Mouse (Mus musculus) inflammation-experienced regulatory T-cells, adult 6 months (primary cell): ENCODE measurements around the gene Paqr7. TPM values are rescaled to one million over a fixed set of nuclear protein-coding genes. Genes with fewer than 3 reads are reported as not detected.

Experiments
- ATAC-seq: one replicate; pipeline ENCODE4 v1.8.0; 2017
- polyA plus RNA-seq, 3 experiments: library from polyadenylated mRNA; unstranded; fragments of 100-300 nt; shearing (Covaris generic); gene quantifications; one replicate each; pipeline ENCODE4 v1.2.1; 2017

The Paqr7 gene
- polyA plus RNA-seq, 3 experiments from 2014 or later, result 22.5 to 35.0 (median 31.7) TPM

DNA sequence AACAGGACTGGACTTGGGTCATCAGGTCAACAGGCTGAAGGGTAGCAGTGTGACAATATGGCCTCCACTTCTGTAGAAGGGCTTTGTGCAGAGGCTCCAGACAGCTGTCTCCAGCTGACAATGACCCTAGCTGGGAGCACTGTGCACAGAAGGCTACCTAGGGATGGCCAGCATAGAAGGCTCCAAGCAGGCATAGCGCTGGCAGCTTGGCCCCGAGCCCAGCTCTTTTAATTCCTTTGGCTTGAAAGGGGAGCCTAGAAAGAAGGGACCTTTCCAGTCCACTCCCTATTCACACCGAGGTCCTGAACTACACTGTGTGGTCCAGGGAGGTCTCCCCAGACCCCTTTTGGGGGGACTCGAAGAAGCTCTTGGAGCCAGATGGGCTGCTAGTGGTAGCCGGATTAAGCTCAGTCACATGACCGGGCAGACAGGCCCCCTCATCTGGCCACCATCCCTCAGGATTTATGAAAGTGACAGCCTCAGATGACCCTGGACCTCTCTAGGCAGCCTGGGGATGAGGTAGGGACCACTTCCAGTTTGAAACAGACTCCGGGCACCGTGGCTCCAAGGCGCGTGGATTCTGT is 42.6 kb downstream of the Paqr7 start:
- no peak for ATAC-seq

DNA sequence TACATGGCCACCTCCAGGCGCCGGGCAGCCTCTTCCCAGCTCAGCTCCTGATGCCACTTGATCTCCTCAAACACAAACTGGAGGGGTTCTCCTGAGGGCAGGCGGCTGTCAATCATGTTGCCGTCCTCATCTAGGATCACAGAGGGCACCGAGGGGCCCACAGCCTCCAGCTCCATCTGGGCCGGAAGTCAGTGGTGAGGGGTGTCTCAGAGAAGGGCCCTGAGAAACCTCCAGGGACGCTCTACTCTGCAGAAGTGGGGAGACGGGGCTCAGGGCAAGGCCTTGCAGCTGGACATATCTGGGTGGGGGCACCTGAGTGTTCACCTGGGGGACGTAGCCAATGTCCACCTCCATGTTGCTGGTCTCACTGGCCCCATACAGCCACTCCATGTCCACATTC is 46.2 kb downstream of the Paqr7 start:
- ATAC-seq, result no peak

DNA sequence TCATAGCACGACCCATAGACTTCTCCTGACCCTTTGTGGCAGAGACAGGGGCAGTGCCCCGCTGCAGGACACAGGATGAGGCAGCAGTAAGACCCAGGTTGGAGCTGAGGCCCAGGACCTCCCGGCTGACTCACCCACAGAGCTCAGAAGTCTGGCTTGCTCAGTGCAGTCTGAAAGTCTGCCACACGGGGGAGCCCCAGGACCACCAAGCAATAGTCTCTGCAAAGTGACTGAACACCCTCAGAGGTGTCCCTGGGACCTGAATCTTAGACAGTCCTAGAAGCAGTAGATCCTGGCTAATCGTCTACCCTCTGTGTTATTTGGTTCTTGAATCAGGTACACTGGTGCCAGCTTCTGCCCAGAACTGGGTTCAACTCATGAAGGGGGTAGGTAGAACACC is 46.8 kb downstream of the Paqr7 start:
- ATAC-seq, result peak; percentile 83

DNA sequence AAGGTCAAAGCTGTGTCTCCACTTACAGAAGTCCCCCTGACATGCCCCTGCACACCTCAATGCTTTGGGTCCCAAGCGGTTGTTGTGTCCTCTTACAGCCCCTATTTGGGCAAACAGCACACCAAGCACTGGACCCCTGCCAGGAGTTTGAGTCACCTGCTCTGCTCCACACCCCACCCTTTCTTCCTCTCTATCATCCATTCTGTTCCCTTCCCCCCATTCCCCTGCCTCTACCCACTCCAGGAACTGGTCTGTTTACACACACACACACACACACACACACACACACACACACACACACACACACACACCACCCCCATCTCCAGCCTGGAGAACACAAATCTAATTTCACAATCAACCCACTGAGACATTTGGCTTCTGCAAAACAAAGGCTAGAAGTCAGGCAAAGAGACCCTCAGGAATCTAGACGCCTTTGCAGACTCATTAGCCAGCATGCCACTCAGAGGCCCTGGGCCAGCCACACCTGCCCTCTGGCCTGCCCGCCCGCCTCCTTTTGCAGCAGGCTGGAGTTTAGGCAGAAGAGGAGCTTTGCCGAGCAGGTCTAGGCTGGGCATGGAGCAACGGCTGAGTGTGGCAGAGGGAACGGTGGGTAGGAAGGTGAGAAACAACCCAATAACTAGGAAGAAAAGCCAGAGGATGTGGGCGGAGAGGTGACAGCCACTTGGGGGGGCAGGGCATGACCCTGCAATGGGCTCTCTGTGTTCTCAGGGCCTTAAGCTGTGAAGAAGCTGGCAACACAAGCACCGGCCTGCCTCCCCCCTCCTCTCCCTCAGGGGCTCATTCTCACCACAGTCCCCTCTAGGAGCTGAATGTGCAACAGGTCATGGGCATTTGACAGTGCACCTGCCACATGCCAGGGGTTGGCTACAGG is 50.6 kb downstream of the Paqr7 start:
- ATAC-seq, result no peak

DNA sequence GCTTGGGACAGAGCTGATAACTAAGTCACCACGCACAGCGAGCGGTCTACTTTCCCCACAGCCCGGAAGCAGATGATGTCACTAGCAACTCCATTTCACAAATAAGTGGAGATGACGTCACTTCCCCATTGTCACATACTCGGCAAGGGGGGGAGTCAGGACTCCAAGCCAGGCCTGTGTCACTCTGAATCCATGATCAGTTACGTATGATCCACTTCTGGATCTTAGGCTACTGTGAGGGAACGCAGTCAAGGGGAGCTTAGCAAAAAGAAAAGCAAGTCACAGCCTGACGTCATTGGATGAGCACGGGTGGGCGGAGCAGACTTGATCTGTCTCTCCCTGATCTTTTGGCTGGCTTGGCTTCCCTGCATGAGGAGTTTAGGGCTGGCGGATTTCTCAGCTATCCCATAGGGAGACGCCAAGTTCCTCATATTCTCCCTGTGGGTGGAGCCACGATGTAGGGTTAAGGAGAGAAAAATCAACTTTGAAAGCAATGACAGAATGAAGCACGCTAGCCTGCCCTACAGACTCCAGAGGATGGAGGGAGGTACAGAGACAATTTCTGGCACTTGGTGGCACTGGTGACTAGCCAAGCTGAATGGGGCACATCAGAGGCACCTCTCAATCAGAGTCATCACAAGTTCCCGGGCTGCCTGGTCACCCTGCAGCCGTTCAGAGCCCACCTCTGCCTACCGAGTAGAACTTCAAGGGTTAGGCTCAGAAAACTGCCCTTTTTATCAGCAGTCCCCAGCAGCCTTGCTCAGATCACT is 51.9 kb downstream of the Paqr7 start:
- ATAC-seq, result no peak

DNA sequence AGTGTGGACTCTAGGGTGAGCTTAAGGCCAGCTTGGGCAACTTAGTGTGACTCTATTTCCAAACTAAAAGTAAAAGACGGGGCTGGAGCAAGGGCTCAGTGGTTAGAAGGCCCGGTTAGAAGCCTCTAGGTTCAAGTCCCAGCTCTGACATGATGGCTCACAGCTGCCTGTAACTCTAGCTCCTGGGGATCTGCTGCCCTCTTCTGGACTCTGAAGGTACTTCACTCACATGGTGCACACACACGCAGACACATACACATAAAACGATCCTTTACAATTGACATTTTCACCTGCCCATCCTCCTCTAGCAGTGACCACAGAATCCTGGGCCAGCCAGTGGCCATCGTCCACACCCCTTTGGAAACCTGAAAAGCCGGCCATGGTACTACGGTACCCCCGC is 53.4 kb downstream of the Paqr7 start:
- no peak for ATAC-seq

DNA sequence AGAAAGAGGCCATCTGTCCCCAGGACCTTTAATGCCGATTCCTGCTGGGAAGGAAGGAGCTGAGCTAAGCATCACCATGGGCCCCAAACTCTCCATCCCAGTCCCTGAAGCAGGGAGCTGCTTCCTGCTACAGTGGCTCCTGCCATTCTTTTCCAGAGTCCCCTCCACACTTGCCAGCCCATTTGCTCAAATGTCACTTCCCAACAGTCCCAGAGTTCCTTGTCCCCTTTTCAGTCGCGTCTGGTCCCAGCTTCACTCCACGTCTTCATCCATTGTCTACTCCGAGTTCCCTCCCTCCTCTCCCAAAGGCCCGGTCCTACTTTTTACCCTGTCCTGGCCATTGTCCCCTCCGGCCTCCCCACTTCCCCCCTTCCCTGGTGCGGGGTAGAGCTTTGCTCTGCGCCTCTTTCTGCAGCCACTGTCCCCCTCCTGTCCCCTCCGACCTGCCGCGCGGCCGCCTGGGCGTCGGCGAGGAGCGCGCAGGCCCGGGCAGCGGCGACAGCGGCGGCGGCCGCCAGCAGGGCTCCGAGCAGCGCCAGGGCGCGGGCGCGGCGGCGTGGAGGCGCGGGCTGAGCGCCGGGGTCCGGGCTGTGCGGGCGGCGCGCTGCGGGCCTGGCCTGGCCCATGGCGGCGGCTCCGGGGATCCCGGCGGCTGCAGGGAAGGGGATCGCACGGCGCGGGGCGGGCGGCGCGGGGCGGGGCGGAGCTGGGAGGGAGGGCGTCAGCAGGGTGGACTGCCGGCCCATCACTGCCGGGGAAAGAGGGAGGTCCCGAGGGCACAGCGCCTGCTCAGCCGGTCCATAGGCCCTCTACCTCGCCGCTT is 55.2 kb downstream of the Paqr7 start, which contains the start of gene Selenon:
Selenon (minus strand) TSS at position 673 of the 823 bp plus-strand sequence.
- no peak for ATAC-seq

DNA sequence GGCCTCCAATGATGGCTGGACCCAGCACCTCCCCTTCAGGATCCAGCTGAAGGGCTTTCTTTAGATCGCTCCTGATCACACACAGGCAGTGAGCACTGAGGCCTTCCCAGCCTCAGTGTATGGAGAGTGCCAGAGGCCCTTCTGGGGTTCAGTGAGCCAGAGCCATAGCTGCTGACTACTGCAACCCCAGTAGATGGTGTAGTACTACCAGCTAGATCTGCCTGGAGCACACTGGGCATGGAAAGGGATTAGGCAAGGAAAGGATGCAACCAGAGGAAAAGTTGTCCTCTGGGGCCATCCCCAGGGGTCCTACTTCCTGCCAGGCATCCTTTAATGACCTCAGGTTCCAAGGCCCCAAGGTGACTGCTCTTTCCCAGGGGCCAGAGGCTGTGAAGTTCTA is 57.1 kb downstream of the Paqr7 start:
- no peak for ATAC-seq

DNA sequence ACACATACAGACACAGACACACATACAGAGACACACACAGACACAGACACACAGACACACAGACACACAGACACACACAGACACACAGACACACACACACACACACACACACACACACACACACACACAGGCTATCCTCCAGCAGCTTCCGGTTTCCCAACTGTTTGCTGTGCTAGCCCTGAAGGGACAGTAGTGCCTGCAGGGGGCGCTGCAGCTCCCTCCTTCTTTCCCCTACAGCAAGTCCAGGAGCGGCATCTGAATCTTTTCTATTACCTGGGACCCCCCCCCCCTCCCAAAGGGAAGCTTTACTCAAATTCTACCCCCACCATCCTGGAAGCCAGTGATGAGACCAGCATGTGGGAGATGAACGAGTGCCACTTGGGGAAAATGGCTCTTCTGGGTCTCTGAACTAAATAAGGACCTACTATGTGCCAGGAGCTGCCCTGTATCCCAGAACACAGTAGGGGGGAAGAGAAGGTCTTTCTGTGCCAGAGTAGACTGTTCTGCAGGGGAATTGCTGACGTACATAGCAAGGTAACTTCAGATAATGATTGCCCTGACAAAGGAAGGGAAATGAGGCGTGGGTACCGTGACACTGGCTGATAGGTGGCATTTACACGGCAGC is 59.6 kb downstream of the Paqr7 start:
- no peak for ATAC-seq

DNA sequence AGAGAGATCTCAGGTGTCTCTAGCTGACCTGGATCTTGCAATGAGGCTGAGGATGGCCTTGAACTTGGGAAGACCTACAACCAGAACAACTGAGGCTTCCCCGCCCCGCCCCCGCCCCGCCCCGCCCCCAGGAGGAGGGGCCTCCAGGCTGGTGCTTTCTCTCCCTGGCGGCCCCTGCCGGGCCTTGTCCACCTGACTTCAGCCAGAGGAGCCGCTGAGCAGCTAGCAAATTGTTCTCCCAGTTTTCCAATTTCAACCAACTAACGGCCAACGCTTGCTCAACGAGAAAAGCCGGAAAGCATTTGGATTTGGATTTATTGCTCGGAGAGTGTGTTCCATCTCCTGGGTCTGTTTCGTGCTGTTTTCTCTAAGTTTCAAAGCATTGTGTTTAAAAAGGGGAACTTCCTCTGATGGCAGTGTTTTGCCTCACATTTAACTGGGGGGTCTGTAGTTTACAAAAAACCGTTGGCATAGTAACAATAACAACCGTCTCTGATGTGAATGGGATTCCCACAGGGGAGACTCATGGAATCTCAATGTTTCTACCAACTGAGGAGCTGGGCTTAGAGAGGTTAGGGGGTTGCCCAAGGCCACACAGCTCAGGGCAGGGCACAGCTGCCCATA is 61.2 kb downstream of the Paqr7 start:
- no peak for ATAC-seq

DNA sequence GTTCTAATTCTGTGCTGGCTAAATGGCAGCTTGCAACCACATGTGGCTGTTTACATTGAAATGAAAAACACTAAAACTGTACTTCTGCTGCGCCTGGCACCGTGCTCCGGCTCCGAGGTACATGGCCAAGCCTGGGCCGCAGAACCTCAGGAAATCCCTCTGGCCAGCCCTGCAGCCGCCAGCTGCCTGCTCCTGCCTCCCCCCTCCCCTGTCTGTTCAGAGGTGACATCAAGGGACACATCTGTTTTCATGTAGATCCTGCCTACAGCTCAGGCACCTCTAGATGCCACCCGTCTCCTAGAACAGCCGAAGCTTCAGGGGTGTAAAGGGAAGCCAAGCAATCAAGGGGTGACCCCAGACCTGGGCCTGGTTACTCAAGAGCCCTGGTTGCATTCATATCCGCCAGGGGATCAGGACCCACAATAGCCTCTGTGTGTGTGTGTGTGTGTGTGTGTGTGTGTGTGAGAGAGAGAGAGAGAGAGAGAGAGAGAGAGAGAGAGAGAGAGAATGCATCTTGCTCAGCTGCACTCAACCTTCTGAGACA is 62.1 kb downstream of the Paqr7 start:
- no peak for ATAC-seq

DNA sequence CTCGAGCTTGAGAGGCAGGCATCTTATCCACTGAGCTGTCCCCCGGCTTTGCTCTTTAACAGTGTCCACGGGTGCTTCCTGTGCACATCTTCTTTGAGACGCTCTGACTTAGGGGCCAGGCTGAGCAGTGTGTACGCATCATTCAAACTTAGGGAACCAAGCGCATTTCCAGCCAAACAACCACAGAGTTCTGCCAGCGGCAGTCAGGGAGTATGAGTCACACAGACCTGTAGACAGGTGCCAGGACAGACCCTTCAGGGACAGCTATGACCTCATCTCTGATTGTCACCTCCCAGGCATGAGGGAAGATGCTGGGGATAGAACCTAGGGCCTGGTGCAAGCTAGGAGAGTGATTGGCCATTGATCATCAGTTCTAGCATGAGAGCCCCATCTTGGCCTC is 62.7 kb downstream of the Paqr7 start:
- no peak for ATAC-seq

Other genes with a start within 250 kb of the Paqr7 start
- not detected for gene Gm30191, start 249.8 kb upstream of the Paqr7 start, polyA plus RNA-seq
- not detected for gene Grrp1, start 242.6 kb upstream of the Paqr7 start, polyA plus RNA-seq
- gene Pdik1l, start 208.8 kb upstream of the Paqr7 start, polyA plus RNA-seq, result 10 to 100 TPM; 18.5 to 26.7 (median 23.7) TPM
- not detected for gene Trim63, start 181.6 kb upstream of the Paqr7 start, polyA plus RNA-seq
- under 1 TPM; 0.21 to 0.34 (median 0.29) TPM for gene Slc30a2, start 153.5 kb upstream of the Paqr7 start, polyA plus RNA-seq
- 1 to 10 TPM in 2 of 3 experiments, under 1 TPM in 1; 0.21 to 1.3 (median 1.0) TPM for gene Extl1, start 112.8 kb upstream of the Paqr7 start, polyA plus RNA-seq
- gene Pafah2, start 100.4 kb upstream of the Paqr7 start, polyA plus RNA-seq, result 1 to 10 TPM in 2 of 3 experiments, under 1 TPM in 1; 0.80 to 1.5 (median 1.2) TPM
- 100 to 1,000 TPM in 1 of 3 experiments, 10 to 100 TPM in 2; 62.2 to 637 (median 91.9) TPM for gene Stmn1, start 28.4 kb upstream of the Paqr7 start, polyA plus RNA-seq
- gene Aunip, start 14.3 kb downstream of the Paqr7 start, polyA plus RNA-seq, result 1 to 10 TPM in 1 of 3 experiments, under 1 TPM in 2; 0.44 to 7.2 (median 0.94) TPM
- 100 to 1,000 TPM in 1 of 3 experiments, 10 to 100 TPM in 2; 64.7 to 110 (median 89.2) TPM for gene Mtfr1l, start 38.7 kb downstream of the Paqr7 start, polyA plus RNA-seq
- gene Selenon, start 55.5 kb downstream of the Paqr7 start, polyA plus RNA-seq, result under 1 TPM; 0.44 to 0.63 (median 0.63) TPM
- gene Man1c1, start 207.6 kb downstream of the Paqr7 start, polyA plus RNA-seq, result 1 to 10 TPM in 2 of 3 experiments, under 1 TPM in 1; 0.90 to 1.9 (median 1.1) TPM